Mouse (Mus musculus) testis, adult 2 months (tissue): ENCODE measurements at regions not wholly inside any gene's neighbourhood (a gene's known extent, or its start where the extent isn't known, plus 50 kb on each side); places are given as distances from the start of the nearest gene placed in this dataset.

Experiments
- H3K27ac ChIP-seq: fragments of 200-500 bp; 2 replicates; pipeline ENCODE4 v1.5.1; 2012; ENCODE audit warnings: low read depth, low read length; ENCODE audit not compliant: control insufficient read depth, insufficient read depth
- H3K27me3 ChIP-seq: fragments of 200-500 bp; 2 replicates; pipeline ENCODE4 v1.6.1; 2012; ENCODE audit warnings: mild to moderate bottlenecking, low read length, moderate library complexity; ENCODE audit not compliant: control insufficient read depth, insufficient read depth
- H3K36me3 ChIP-seq: fragments of 200-500 bp; 2 replicates; pipeline ENCODE4 v1.6.1; 2012; ENCODE audit warnings: mild to moderate bottlenecking, low read length; ENCODE audit not compliant: control insufficient read depth, insufficient read depth
- H3K4me1 ChIP-seq: fragments of 200-500 bp; 2 replicates; pipeline ENCODE4 v1.6.1; 2012; ENCODE audit warnings: low read length; ENCODE audit not compliant: control insufficient read depth, insufficient read depth
- H3K4me3 ChIP-seq: fragments of 200-500 bp; 2 replicates; pipeline ENCODE4 v1.5.1; 2012; ENCODE audit warnings: low read depth, mild to moderate bottlenecking, low read length, moderate library complexity, mixed read lengths; ENCODE audit not compliant: control insufficient read depth
- CTCF ChIP-seq: fragments of 200-500 bp; IDR thresholded peaks from 2 replicates; pipeline ENCODE4 v1.5.1; 2012; ENCODE audit warnings: low read depth, mild to moderate bottlenecking, inconsistent platforms, low read length, moderate library complexity; ENCODE audit not compliant: control insufficient read depth, insufficient read depth, insufficient replicate concordance
- POLR2A ChIP-seq: fragments of 200-500 bp; IDR thresholded peaks from 2 replicates; pipeline ENCODE4 v1.6.1; 2012; ENCODE audit warnings: low read depth, mild to moderate bottlenecking, inconsistent platforms, low read length, moderate library complexity; ENCODE audit not compliant: control insufficient read depth

- Histone ChIP-seq H3K36me3 (no peaks in the 10 kb centered on the region), H3K27ac (no peak overlapping the region), H3K4me3 (no peak overlapping the region), H3K27me3 (no peaks in the 10 kb centered on the region), H3K4me1 (no peaks in the 10 kb centered on the region)
- TF ChIP-seq POLR2A (no peak), CTCF (no peak)
These were observed 229.1 kb upstream of the Irx4 start for GRCm38 (mm10) chr13:73031217-73031616.

DNA sequence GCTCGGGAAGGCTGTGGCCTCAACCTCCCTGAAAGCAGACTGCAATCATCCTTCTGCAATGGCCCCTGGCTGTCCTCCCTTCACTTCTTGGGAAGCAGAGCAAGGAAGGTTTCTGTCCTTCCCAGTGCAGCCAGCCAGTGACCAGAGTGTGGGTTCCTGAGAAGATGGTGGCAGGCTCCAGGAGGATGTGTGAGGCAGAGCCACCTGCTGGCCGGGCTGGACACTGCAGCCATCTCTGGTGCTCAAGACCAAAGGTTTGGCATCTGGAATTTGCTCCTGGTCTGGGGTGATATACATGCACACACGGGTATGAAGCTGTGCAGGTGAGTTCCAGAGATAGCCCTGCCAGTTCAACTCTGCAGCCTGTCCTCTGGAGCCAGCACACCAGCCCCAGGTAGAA is 227.2 kb upstream of the Irx4 start:
- H3K4me1 ChIP-seq = no peaks in the 10 kb centered on the region
- no peaks in the 10 kb centered on the region for H3K27me3 ChIP-seq
- no peak overlapping the region for H3K4me3 ChIP-seq
- no peak overlapping the region for H3K27ac ChIP-seq
- no peaks in the 10 kb centered on the region for H3K36me3 ChIP-seq
- TF ChIP-seq CTCF (peak; percentile 85; the same call in 1 of the 2 replicates), POLR2A (no peak)

DNA sequence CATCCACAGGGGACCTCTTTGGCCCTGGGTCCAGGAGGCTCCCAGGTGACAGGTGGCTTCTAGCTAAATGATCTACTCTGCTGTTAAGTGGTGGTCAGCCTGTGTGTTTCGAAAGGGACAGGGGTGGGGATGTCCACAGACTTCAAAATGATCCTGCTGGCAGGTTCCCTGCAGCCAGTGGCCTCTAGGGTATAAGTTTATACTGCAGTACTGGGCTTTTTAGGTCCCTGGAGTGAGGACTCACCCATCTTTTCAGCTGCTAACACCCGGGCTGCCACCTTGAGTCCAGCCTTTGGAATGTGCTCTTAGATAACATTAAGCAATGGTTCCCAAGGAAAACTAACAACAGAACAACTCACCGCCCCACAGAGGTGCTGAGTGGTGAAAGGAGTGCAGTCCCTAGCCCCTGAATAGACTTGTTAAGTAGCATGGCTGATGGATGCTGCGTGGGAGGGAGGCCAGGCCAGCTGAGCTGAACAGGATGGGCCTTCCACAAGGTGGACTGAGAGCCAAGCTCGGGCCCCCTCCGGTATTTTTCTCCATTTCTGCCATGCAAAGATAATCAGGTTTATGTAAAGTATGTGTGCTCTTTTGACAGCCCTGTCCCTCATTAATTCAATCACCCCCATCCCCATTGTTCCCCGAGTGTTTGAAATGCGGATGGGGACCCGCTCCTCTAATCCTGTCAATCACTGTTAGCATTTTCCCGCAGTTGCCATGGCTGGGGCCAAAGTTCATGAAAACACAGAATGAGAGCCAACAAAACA is 226.0 kb upstream of the Irx4 start:
- no peak overlapping the region for H3K27ac ChIP-seq
- no peak overlapping the region for H3K4me3 ChIP-seq
- H3K4me1 ChIP-seq = no peaks in the 10 kb centered on the region
- no peaks in the 10 kb centered on the region for H3K36me3 ChIP-seq
- H3K27me3 ChIP-seq = no peaks in the 10 kb centered on the region
- no peak for TF ChIP-seq CTCF
- no peak for TF ChIP-seq POLR2A

GRCm38 (mm10) chr13:73034886-73035285 is 225.4 kb upstream of the Irx4 start:
- Histone ChIP-seq H3K27ac (no peak overlapping the region), H3K36me3 (no peaks in the 10 kb centered on the region), H3K4me3 (no peak overlapping the region), H3K4me1 (no peaks in the 10 kb centered on the region), H3K27me3 (no peaks in the 10 kb centered on the region)
- no peak for TF ChIP-seq POLR2A
- TF ChIP-seq CTCF = no peak

DNA sequence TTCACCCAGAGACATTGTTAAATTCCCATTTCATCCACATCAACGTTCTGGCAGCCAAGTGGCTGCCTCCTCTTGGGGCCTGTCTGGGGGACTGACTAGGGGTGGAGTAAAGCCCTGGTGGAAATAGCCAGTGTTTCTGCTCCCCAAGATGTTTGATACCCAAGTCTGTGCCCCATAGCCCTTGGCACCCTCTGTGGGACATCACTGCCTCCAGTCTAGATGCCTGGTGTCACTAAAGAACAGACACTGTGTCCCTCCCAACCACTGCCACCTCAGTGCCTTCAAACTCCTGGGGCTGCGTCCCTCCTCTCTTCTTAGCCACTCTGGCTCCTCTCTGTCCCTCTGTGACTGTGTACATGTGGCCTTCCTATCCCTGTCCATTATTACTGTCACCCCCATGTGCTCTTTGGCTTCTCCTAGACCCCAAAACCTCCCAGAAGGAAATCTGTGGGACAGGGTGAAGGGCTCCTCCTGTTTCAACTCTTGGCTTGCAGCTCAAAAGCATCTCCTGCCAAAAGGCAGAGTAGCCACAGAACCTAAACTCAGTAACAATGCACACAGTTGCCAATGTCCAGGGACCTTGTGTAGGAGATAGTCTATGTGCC is 224.8 kb upstream of the Irx4 start:
- H3K4me3 ChIP-seq = no peak overlapping the region
- H3K27me3 ChIP-seq = no peaks in the 10 kb centered on the region
- no peak overlapping the region for H3K27ac ChIP-seq
- no peaks in the 10 kb centered on the region for H3K36me3 ChIP-seq
- no peaks in the 10 kb centered on the region for H3K4me1 ChIP-seq
- TF ChIP-seq CTCF (no peak), POLR2A (no peak)

GRCm38 (mm10) chr13:73039731-73040130 is 220.5 kb upstream of the Irx4 start:
- H3K27me3 ChIP-seq = no peaks in the 10 kb centered on the region
- no peaks in the 10 kb centered on the region for H3K4me1 ChIP-seq
- no peak overlapping the region for H3K27ac ChIP-seq
- TF ChIP-seq POLR2A = no peak
- no peak for TF ChIP-seq CTCF
- no peaks in the 10 kb centered on the region for H3K36me3 ChIP-seq
- H3K4me3 ChIP-seq = no peak overlapping the region

DNA sequence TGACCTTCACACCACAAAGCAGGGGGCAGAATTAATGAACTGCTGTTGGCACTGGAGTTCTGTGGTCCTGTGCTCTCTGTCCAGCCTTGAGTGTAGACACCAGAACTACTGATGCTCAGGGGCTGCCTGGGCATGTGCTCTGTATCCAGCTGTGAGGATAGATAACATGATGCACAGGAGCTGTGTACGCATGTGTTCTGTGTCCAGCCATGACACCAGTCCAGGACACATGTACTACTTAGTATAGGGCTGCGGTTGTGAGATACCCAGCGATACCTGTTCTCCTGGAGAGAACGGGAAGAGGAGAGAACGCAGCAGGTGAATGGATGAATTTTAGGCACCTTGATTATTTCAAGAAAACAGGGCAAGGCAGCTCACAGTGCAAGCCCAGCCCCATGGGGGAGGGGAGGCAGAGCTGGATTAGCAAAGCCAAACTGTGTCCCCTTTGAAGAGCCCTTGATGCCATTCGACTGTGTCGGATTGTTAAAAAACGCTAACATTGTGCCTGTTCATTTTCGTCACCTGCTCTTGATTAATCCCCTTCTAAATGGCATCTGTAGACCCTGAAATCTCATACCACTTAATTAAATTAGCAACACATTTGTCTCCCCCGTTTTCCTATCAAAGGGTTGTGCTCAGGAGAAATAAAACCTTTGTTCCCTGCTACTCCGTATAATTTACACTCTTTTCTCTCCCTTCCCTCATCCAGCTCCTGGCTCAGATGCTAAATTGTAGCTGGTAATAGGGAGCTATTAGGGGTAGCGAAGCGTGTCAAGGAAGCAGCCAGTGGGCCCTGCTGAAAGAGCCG is 218.8 kb upstream of the Irx4 start:
- no peaks in the 10 kb centered on the region for H3K27me3 ChIP-seq
- no peak overlapping the region for H3K27ac ChIP-seq
- no peaks in the 10 kb centered on the region for H3K36me3 ChIP-seq
- H3K4me3 ChIP-seq = no peak overlapping the region
- no peaks in the 10 kb centered on the region for H3K4me1 ChIP-seq
- TF ChIP-seq POLR2A (no peak), CTCF (no peak)
